Mouse (Mus musculus) embryonic facial prominence, embryonic 15.5 days (tissue): ENCODE measurements around the gene 1700029I15Rik. TPM values are rescaled to one million over a fixed set of nuclear protein-coding genes. Genes with fewer than 3 reads are reported as not detected.

Source experiments
- ATAC-seq: fragments of 200-750 bp; cut with Nextera tagmentation; 2 replicates; pipeline ENCODE4 v1.8.0; 2017; ENCODE audit warnings: low read depth, moderate TSS enrichment; ENCODE audit not compliant: insufficient number of reproducible peaks, low FRiP score, low TSS enrichment
- H3K27ac ChIP-seq: fragments of 300-500 bp; sonication (generic); replicated peaks from 2 replicates; pipeline ENCODE4 v1.5.1; 2015; ENCODE audit warnings: mild to moderate bottlenecking, inconsistent platforms
- H3K27me3 ChIP-seq: fragments of 300-500 bp; sonication (generic); 2 replicates; pipeline ENCODE4 v1.6.1; 2015; ENCODE audit warnings: inconsistent platforms
- H3K36me3 ChIP-seq: fragments of 300-500 bp; sonication (generic); 2 replicates; pipeline ENCODE4 v1.6.1; 2015; ENCODE audit warnings: mild to moderate bottlenecking, inconsistent platforms
- H3K4me1 ChIP-seq: fragments of 300-500 bp; sonication (generic); 2 replicates; pipeline ENCODE4 v1.6.1; 2015; ENCODE audit warnings: inconsistent platforms
- H3K4me2 ChIP-seq: fragments of 300-500 bp; sonication (generic); replicated peaks from 2 replicates; pipeline ENCODE4 v1.6.1; 2015; ENCODE audit warnings: mild to moderate bottlenecking, inconsistent platforms
- H3K4me3 ChIP-seq: fragments of 300-500 bp; sonication (generic); replicated peaks from 2 replicates; pipeline ENCODE4 v1.5.1; 2015; ENCODE audit warnings: mild to moderate bottlenecking, inconsistent platforms
- H3K9ac ChIP-seq: fragments of 300-500 bp; sonication (generic); 2 replicates; pipeline ENCODE4 v1.6.1; 2015; ENCODE audit warnings: inconsistent platforms
- H3K9me3 ChIP-seq: fragments of 300-500 bp; sonication (generic); replicated peaks from 2 replicates; pipeline ENCODE4 v1.6.1; 2016; ENCODE audit warnings: inconsistent platforms
- WGBS: fragments of 180-500 bp; shearing (Covaris S2); methylation state at CpG from one replicate; pipeline ENCODE4 v1.1.7; 2015; 5-methylcytosine and 5-hydroxymethylcytosine counted together
- polyA plus RNA-seq: library from polyadenylated mRNA; unstranded; fragments of >200 nt; fragmentation: Nextera tagmentation; extraction: Ambion mirVana; gene quantifications from 2 replicates; pipeline ENCODE4 v1.2.1, GENCODE M21; 2015

Gene 1700029I15Rik
- polyA plus RNA-seq, 1 experiment from 2014 or later: 6.3 TPM

GRCm38 (mm10) chr2:92375099-92375623, 7.2 kb upstream of the 1700029I15Rik start:
- WGBS: 0% methylated on average over 29 of the region's 29 CpGs
- no peaks in the 10 kb centered on the region for H3K9me3 ChIP-seq
- peaks cover 49% of the 10 kb centered on the region for H3K4me1 ChIP-seq
- peak overlapping the region; percentile 90 for H3K4me2 ChIP-seq
- H3K27me3 ChIP-seq: peaks cover 21% of the 10 kb centered on the region
- peak overlapping the region; percentile 81 for H3K4me3 ChIP-seq
- ATAC-seq: peak; percentile 95
- H3K27ac ChIP-seq: peak overlapping the region; percentile 96
- peak overlapping the region; percentile 70 for H3K9ac ChIP-seq
- peaks cover 30% of the 10 kb centered on the region for H3K36me3 ChIP-seq

- Histone ChIP-seq H3K4me3 (peak overlapping the region; percentile 81), H3K9ac (peak overlapping the region; percentile 70), H3K9me3 (no peaks in the 10 kb centered on the region), H3K27me3 (peaks cover 14% of the 10 kb centered on the region), H3K4me2 (peak overlapping the region; percentile 90), H3K27ac (peak overlapping the region; percentile 96; the same call in 1 of the 2 replicates), H3K4me1 (peaks cover 43% of the 10 kb centered on the region), H3K36me3 (peaks cover 36% of the 10 kb centered on the region)
- no peak for ATAC-seq
- WGBS: 7% methylated on average over 10 of the region's 10 CpGs
Measured at GRCm38 (mm10) chr2:92375788-92376187, 6.5 kb upstream of the 1700029I15Rik start.

- H3K36me3 ChIP-seq: peaks cover 39% of the 10 kb centered on the region
- WGBS: 83% methylated on average over 6 of the region's 6 CpGs
- peaks cover 38% of the 10 kb centered on the region for H3K4me1 ChIP-seq
Measured at GRCm38 (mm10) chr2:92376300-92376699, 6.0 kb upstream of the 1700029I15Rik start.

GRCm38 (mm10) chr2:92377320-92377719, 5.0 kb upstream of the 1700029I15Rik start:
- Histone ChIP-seq H3K36me3 (peaks cover 49% of the 10 kb centered on the region), H3K9ac (no peak overlapping the region), H3K9me3 (no peaks in the 10 kb centered on the region), H3K27me3 (0 out of 2 replicates have a peak, but pooled peaks cover under 1% of the 10 kb centered on the region), H3K4me2 (no peak overlapping the region), H3K4me3 (no peak overlapping the region), H3K27ac (no peak overlapping the region), H3K4me1 (peaks cover 29% of the 10 kb centered on the region)
- 87% methylated on average over 7 of the region's 7 CpGs for WGBS
- no peak for ATAC-seq

More at GRCm38 (mm10) chr2:92376300-92376699, 6.0 kb upstream of the 1700029I15Rik start:
- no peak for ATAC-seq
- H3K27me3 ChIP-seq: peaks cover 9% of the 10 kb centered on the region
- H3K4me2 ChIP-seq: peak overlapping the region; percentile 90
- H3K27ac ChIP-seq: no peak overlapping the region
- H3K4me3 ChIP-seq: peak overlapping the region; percentile 81
- no peaks in the 10 kb centered on the region for H3K9me3 ChIP-seq
- no peak overlapping the region for H3K9ac ChIP-seq

GRCm38 (mm10) chr2:92379783-92380494, 2.4 kb upstream of the 1700029I15Rik start:
- no peaks in the 10 kb centered on the region for H3K27me3 ChIP-seq
- WGBS: 71% methylated on average over 17 of the region's 17 CpGs
- H3K4me2 ChIP-seq: no peak overlapping the region
- no peak overlapping the region for H3K4me3 ChIP-seq
- H3K27ac ChIP-seq: no peak overlapping the region
- peaks cover 10% of the 10 kb centered on the region for H3K4me1 ChIP-seq
- H3K36me3 ChIP-seq: peaks cover 74% of the 10 kb centered on the region
- no peak overlapping the region for H3K9ac ChIP-seq
- no peak for ATAC-seq
- H3K9me3 ChIP-seq: no peaks in the 10 kb centered on the region

GRCm38 (mm10) chr2:92380495-92381050, 1.8 kb upstream of the 1700029I15Rik start:
- no peak overlapping the region for H3K9ac ChIP-seq
- 75% methylated on average over 6 of the region's 6 CpGs for WGBS
- H3K27me3 ChIP-seq: no peaks in the 10 kb centered on the region
- no peaks in the 10 kb centered on the region for H3K9me3 ChIP-seq
- peaks cover 81% of the 10 kb centered on the region for H3K36me3 ChIP-seq
- ATAC-seq: peak; percentile 8; the same call in 1 of the 2 replicates
- H3K27ac ChIP-seq: no peak overlapping the region; the same call in 1 of the 2 replicates
- no peak overlapping the region for H3K4me2 ChIP-seq
- H3K4me1 ChIP-seq: peaks cover 10% of the 10 kb centered on the region
- H3K4me3 ChIP-seq: no peak overlapping the region

GRCm38 (mm10) chr2:92381161-92381560, 1.2 kb upstream of the 1700029I15Rik start:
- H3K27ac ChIP-seq: no peak overlapping the region
- peaks cover 4% of the 10 kb centered on the region for H3K4me1 ChIP-seq
- peaks cover 87% of the 10 kb centered on the region for H3K36me3 ChIP-seq
- H3K4me3 ChIP-seq: no peak overlapping the region
- H3K9me3 ChIP-seq: no peaks in the 10 kb centered on the region
- no peak overlapping the region for H3K4me2 ChIP-seq
- no peak overlapping the region for H3K9ac ChIP-seq
- no peaks in the 10 kb centered on the region for H3K27me3 ChIP-seq
- WGBS: 81% methylated on average over 5 of the region's 5 CpGs
- no peak for ATAC-seq

GRCm38 (mm10) chr2:92382759-92383158, 421 bp downstream of the 1700029I15Rik start:
- peaks cover 91% of the 10 kb centered on the region for H3K36me3 ChIP-seq
- 85% methylated on average over 4 of the region's 4 CpGs for WGBS

GRCm38 (mm10) chr2:92384101-92384500, 1.8 kb downstream of the 1700029I15Rik start:
- peaks cover 78% of the 10 kb centered on the region for H3K36me3 ChIP-seq
- H3K4me1 ChIP-seq: peaks cover 17% of the 10 kb centered on the region
- H3K9me3 ChIP-seq: no peaks in the 10 kb centered on the region
- H3K4me2 ChIP-seq: no peak overlapping the region
- no peak overlapping the region for H3K9ac ChIP-seq
- no peak for ATAC-seq
- no peak overlapping the region for H3K27ac ChIP-seq
- no peaks in the 10 kb centered on the region for H3K27me3 ChIP-seq
- 78% methylated on average over 4 of the region's 4 CpGs for WGBS
- no peak overlapping the region for H3K4me3 ChIP-seq

More at GRCm38 (mm10) chr2:92382759-92383158, 421 bp downstream of the 1700029I15Rik start:
- H3K27me3 ChIP-seq: no peaks in the 10 kb centered on the region
- H3K27ac ChIP-seq: no peak overlapping the region
- no peak overlapping the region for H3K9ac ChIP-seq
- H3K4me1 ChIP-seq: peaks cover 5% of the 10 kb centered on the region
- no peaks in the 10 kb centered on the region for H3K9me3 ChIP-seq
- no peak overlapping the region for H3K4me3 ChIP-seq
- no peak overlapping the region for H3K4me2 ChIP-seq
- no peak for ATAC-seq

GRCm38 (mm10) chr2:92385113-92386051, 3.0 kb downstream of the 1700029I15Rik start:
- Histone ChIP-seq H3K4me2 (no peak overlapping the region), H3K27me3 (no peaks in the 10 kb centered on the region), H3K9me3 (no peaks in the 10 kb centered on the region), H3K9ac (no peak overlapping the region), H3K36me3 (peaks cover 65% of the 10 kb centered on the region), H3K4me1 (peaks cover 28% of the 10 kb centered on the region), H3K27ac (no peak overlapping the region), H3K4me3 (no peak overlapping the region)
- ATAC-seq: no peak
- WGBS: 83% methylated on average over 22 of the region's 22 CpGs
